Mouse (Mus musculus): ENCODE measurements around the gene Olfr95. TPM values are rescaled to one million over a fixed set of nuclear protein-coding genes. Genes with fewer than 3 reads are reported as not detected.
"Not testable (repeated sequence)": the region's sequence is repeated elsewhere in the genome, so short reads cannot be mapped to it uniquely, and the experiment has no call there.

Gene Olfr95
- polyA plus RNA-seq (2015; fragmentation: Nextera tagmentation; extraction: Ambion mirVana), result not detected in 2 replicates

- 60% methylated on average over 3 of the region's 3 CpGs for WGBS
These were observed at the start of gene Olfr95 for GRCm38 (mm10) chr17:37213018-37213417. Olfr95 (minus strand) TSS chr17:37213118.

GRCm38 (mm10) chr17:37250544-37250943, 37.6 kb upstream of the Olfr95 start:
- Histone ChIP-seq H3K4me2 (no peak overlapping the region), H3K9ac (no peak overlapping the region), H3K27me3 (no peaks in the 10 kb centered on the region), H3K27ac (no peak overlapping the region), H3K36me3 (no peaks in the 10 kb centered on the region), H3K9me3 (no peaks in the 10 kb centered on the region), H3K4me1 (no peaks in the 10 kb centered on the region), H3K4me3 (no peak overlapping the region)
- 9% methylated on average over 1 of the region's 1 CpGs for WGBS
- no peak for ATAC-seq (ENCODE audit: borderline replicate concordance, extremely low read depth, low FRiP score, low TSS enrichment)

More at GRCm38 (mm10) chr17:37213018-37213417, at the start of gene Olfr95:
- H3K36me3 ChIP-seq, result no peaks in the 10 kb centered on the region
- ATAC-seq (ENCODE audit: borderline replicate concordance, extremely low read depth, low FRiP score, low TSS enrichment), result no peak
- H3K9ac ChIP-seq, result no peak within 1 kb of the TSS
- H3K27ac ChIP-seq, result no peak within 1 kb of the TSS
- H3K4me1 ChIP-seq, result no peaks in the 10 kb centered on the region
- H3K4me2 ChIP-seq, result no peak within 1 kb of the TSS
- H3K27me3 ChIP-seq, result peaks cover 19% of the 10 kb centered on the region
- no peak within 1 kb of the TSS for H3K4me3 ChIP-seq
- H3K9me3 ChIP-seq, result no peaks in the 10 kb centered on the region

GRCm38 (mm10) chr17:37249460-37249859, 36.5 kb upstream of the Olfr95 start:
- no peaks in the 10 kb centered on the region for H3K27me3 ChIP-seq
- H3K9ac ChIP-seq, result no peak overlapping the region
- no peak for ATAC-seq (ENCODE audit: borderline replicate concordance, extremely low read depth, low FRiP score, low TSS enrichment)
- H3K4me3 ChIP-seq, result no peak overlapping the region
- no peaks in the 10 kb centered on the region for H3K4me1 ChIP-seq
- H3K27ac ChIP-seq, result no peak overlapping the region
- no peaks in the 10 kb centered on the region for H3K36me3 ChIP-seq
- H3K9me3 ChIP-seq, result no peaks in the 10 kb centered on the region
- no peak overlapping the region for H3K4me2 ChIP-seq

- Histone ChIP-seq H3K9ac (no peak overlapping the region), H3K4me1 (no peaks in the 10 kb centered on the region), H3K4me3 (no peak overlapping the region), H3K36me3 (no peaks in the 10 kb centered on the region), H3K27me3 (no peaks in the 10 kb centered on the region), H3K9me3 (no peaks in the 10 kb centered on the region), H3K4me2 (no peak overlapping the region), H3K27ac (no peak overlapping the region)
- 27% methylated on average over 5 of the region's 5 CpGs for WGBS
- no peak for ATAC-seq (ENCODE audit: borderline replicate concordance, extremely low read depth, low FRiP score, low TSS enrichment)
These were observed 33.8 kb upstream of the Olfr95 start for GRCm38 (mm10) chr17:37246715-37247114.

- no peak overlapping the region for H3K27ac ChIP-seq
- no peaks in the 10 kb centered on the region for H3K9me3 ChIP-seq
- H3K4me1 ChIP-seq, result no peaks in the 10 kb centered on the region
- no peak for ATAC-seq (ENCODE audit: borderline replicate concordance, extremely low read depth, low FRiP score, low TSS enrichment)
- H3K36me3 ChIP-seq, result no peaks in the 10 kb centered on the region
- 22% methylated on average over 3 of the region's 3 CpGs for WGBS
- H3K9ac ChIP-seq, result no peak overlapping the region
- no peaks in the 10 kb centered on the region for H3K27me3 ChIP-seq
- no peak overlapping the region for H3K4me3 ChIP-seq
- H3K4me2 ChIP-seq, result no peak overlapping the region
These were observed 29.3 kb upstream of the Olfr95 start for GRCm38 (mm10) chr17:37242198-37242597.

- not testable (repeated sequence) for H3K4me1 ChIP-seq; H3K4me3 ChIP-seq; H3K9ac ChIP-seq; ATAC-seq (ENCODE audit: borderline replicate concordance, extremely low read depth, low FRiP score, low TSS enrichment); H3K27ac ChIP-seq; H3K9me3 ChIP-seq; H3K27me3 ChIP-seq; H3K4me2 ChIP-seq; H3K36me3 ChIP-seq
- WGBS, result 83% methylated on average over 2 of the region's 2 CpGs
These were observed 24.3 kb upstream of the Olfr95 start, which contains the start of gene Olfr97 for GRCm38 (mm10) chr17:37237230-37237629. Olfr97 (minus strand) TSS chr17:37237330.

GRCm38 (mm10) chr17:37221879-37222278, 9.0 kb upstream of the Olfr95 start:
- Histone ChIP-seq H3K27ac (no peak overlapping the region), H3K4me3 (no peak overlapping the region), H3K9ac (no peak overlapping the region), H3K4me2 (no peak overlapping the region), H3K4me1 (no peaks in the 10 kb centered on the region), H3K27me3 (no peaks in the 10 kb centered on the region), H3K36me3 (no peaks in the 10 kb centered on the region), H3K9me3 (no peaks in the 10 kb centered on the region)
- WGBS, result 17% methylated on average over 1 of the region's 1 CpGs
- ATAC-seq (ENCODE audit: borderline replicate concordance, extremely low read depth, low FRiP score, low TSS enrichment), result no peak

- no peak for ATAC-seq (ENCODE audit: borderline replicate concordance, extremely low read depth, low FRiP score, low TSS enrichment)
- 50% methylated on average over 4 of the region's 4 CpGs for WGBS
These were observed 6.9 kb upstream of the Olfr95 start, which contains the start of gene Olfr96 for GRCm38 (mm10) chr17:37219846-37220245. Olfr96 (plus strand) TSS chr17:37220146.

GRCm38 (mm10) chr17:37218486-37218885, 5.6 kb upstream of the Olfr95 start:
- no peak for ATAC-seq (ENCODE audit: borderline replicate concordance, extremely low read depth, low FRiP score, low TSS enrichment)
- no peak overlapping the region for H3K27ac ChIP-seq
- H3K9ac ChIP-seq, result no peak overlapping the region
- no peaks in the 10 kb centered on the region for H3K36me3 ChIP-seq
- no peak overlapping the region for H3K4me2 ChIP-seq
- no peak overlapping the region for H3K4me3 ChIP-seq
- 73% methylated on average over 3 of the region's 3 CpGs for WGBS
- H3K4me1 ChIP-seq, result no peaks in the 10 kb centered on the region
- H3K9me3 ChIP-seq, result no peaks in the 10 kb centered on the region
- H3K27me3 ChIP-seq, result no peaks in the 10 kb centered on the region

More at GRCm38 (mm10) chr17:37219846-37220245, 6.9 kb upstream of the Olfr95 start, which contains the start of gene Olfr96:
- Histone ChIP-seq H3K9ac (no peak within 1 kb of the TSS), H3K4me2 (no peak within 1 kb of the TSS), H3K27ac (no peak within 1 kb of the TSS), H3K4me1 (no peaks in the 10 kb centered on the region), H3K9me3 (no peaks in the 10 kb centered on the region), H3K4me3 (no peak within 1 kb of the TSS), H3K27me3 (no peaks in the 10 kb centered on the region), H3K36me3 (no peaks in the 10 kb centered on the region)

- no peaks in the 10 kb centered on the region for H3K9me3 ChIP-seq
- H3K4me1 ChIP-seq, result no peaks in the 10 kb centered on the region
- H3K36me3 ChIP-seq, result no peaks in the 10 kb centered on the region
- no peak for ATAC-seq (ENCODE audit: borderline replicate concordance, extremely low read depth, low FRiP score, low TSS enrichment)
- no peak overlapping the region for H3K9ac ChIP-seq
- peaks cover 19% of the 10 kb centered on the region for H3K27me3 ChIP-seq
- peak overlapping the region; percentile 24; the same call in 1 of the 2 replicates for H3K4me2 ChIP-seq
- WGBS, result 13% methylated on average over 40 of the region's 40 CpGs
- H3K4me3 ChIP-seq, result no peak overlapping the region
- H3K27ac ChIP-seq, result no peak overlapping the region
These were observed 1.8 kb downstream of the Olfr95 start for GRCm38 (mm10) chr17:37210884-37211768.

GRCm38 (mm10) chr17:37203917-37204236, 9.0 kb downstream of the Olfr95 start:
- Histone ChIP-seq H3K27me3 (peaks cover 5% of the 10 kb centered on the region; the same call in 1 of the 2 replicates), H3K4me2 (no peak overlapping the region), H3K4me1 (no peaks in the 10 kb centered on the region), H3K4me3 (no peak overlapping the region), H3K9me3 (no peaks in the 10 kb centered on the region), H3K9ac (no peak overlapping the region), H3K27ac (no peak overlapping the region), H3K36me3 (no peaks in the 10 kb centered on the region)
- ATAC-seq (ENCODE audit: borderline replicate concordance, extremely low read depth, low FRiP score, low TSS enrichment), result no peak
- WGBS, result 25% methylated on average over 3 of the region's 3 CpGs

GRCm38 (mm10) chr17:37203206-37203916, 9.6 kb downstream of the Olfr95 start:
- Histone ChIP-seq H3K4me2 (no peak overlapping the region), H3K9me3 (no peaks in the 10 kb centered on the region), H3K9ac (no peak overlapping the region), H3K27me3 (peaks cover 9% of the 10 kb centered on the region), H3K27ac (no peak overlapping the region), H3K36me3 (no peaks in the 10 kb centered on the region), H3K4me1 (no peaks in the 10 kb centered on the region), H3K4me3 (no peak overlapping the region)
- ATAC-seq (ENCODE audit: borderline replicate concordance, extremely low read depth, low FRiP score, low TSS enrichment), result peak; percentile 67; the same call in 1 of the 2 replicates
- 0% methylated on average over 4 of the region's 4 CpGs for WGBS

Measured in lung, embryonic 15.5 days (tissue).